Mouse (Mus musculus): Measurements from ENCODE around the gene Fam189a1.

The Fam189a1 gene

GRCm38 (mm10) chr7:65156514-65156911 lies at the start of gene Fam189a1:
Fam189a1 (minus strand) TSS chr7:65156570.
- DNase-seq (ENCODE audit: low spot score in 2 of 2): no peak

- no peak for DNase-seq (ENCODE audit: low spot score in 2 of 2)
Measured at GRCm38 (mm10) chr7:65206021-65206420, 49.7 kb upstream of the Fam189a1 start.

- no peak for DNase-seq (ENCODE audit: low spot score in 2 of 2)
Measured at GRCm38 (mm10) chr7:65202719-65203118, 46.3 kb upstream of the Fam189a1 start.

- no peak for DNase-seq (ENCODE audit: low spot score in 2 of 2)
Measured at GRCm38 (mm10) chr7:65180694-65181093, 24.3 kb upstream of the Fam189a1 start.

- DNase-seq (ENCODE audit: low spot score in 2 of 2): no peak
Measured at GRCm38 (mm10) chr7:65170762-65171161, 14.4 kb upstream of the Fam189a1 start.

- DNase-seq (ENCODE audit: low spot score in 2 of 2): no peak
Measured at GRCm38 (mm10) chr7:65157031-65158025, 958 bp upstream of the Fam189a1 start.

- DNase-seq (ENCODE audit: low spot score in 2 of 2): peak; percentile 7 to 29
Measured at GRCm38 (mm10) chr7:65155628-65156513, 499 bp downstream of the Fam189a1 start.

GRCm38 (mm10) chr7:65154576-65154975 lies 1.8 kb downstream of the Fam189a1 start:
- no peak for DNase-seq (ENCODE audit: low spot score in 2 of 2)

- no peak for DNase-seq (ENCODE audit: low spot score in 2 of 2)
Measured at GRCm38 (mm10) chr7:65153846-65154245, 2.5 kb downstream of the Fam189a1 start.

GRCm38 (mm10) chr7:65151526-65151925 lies 4.8 kb downstream of the Fam189a1 start:
- DNase-seq (ENCODE audit: low spot score in 2 of 2): no peak

GRCm38 (mm10) chr7:65149040-65149439 lies 7.3 kb downstream of the Fam189a1 start:
- DNase-seq (ENCODE audit: low spot score in 2 of 2): no peak

GRCm38 (mm10) chr7:65144881-65145280 lies 11.5 kb downstream of the Fam189a1 start:
- DNase-seq (ENCODE audit: low spot score in 2 of 2): no peak

GRCm38 (mm10) chr7:65141907-65142698 lies 14.3 kb downstream of the Fam189a1 start:
- DNase-seq (ENCODE audit: low spot score in 2 of 2): no peak

GRCm38 (mm10) chr7:65140832-65141231 lies 15.5 kb downstream of the Fam189a1 start:
- DNase-seq (ENCODE audit: low spot score in 2 of 2): no peak

GRCm38 (mm10) chr7:65140099-65140498 lies 16.3 kb downstream of the Fam189a1 start:
- DNase-seq (ENCODE audit: low spot score in 2 of 2): no peak

- DNase-seq (ENCODE audit: low spot score in 2 of 2): no peak
Measured at GRCm38 (mm10) chr7:65123766-65124165, 32.6 kb downstream of the Fam189a1 start.

GRCm38 (mm10) chr7:65116903-65117302 lies 39.5 kb downstream of the Fam189a1 start:
- DNase-seq (ENCODE audit: low spot score in 2 of 2): no peak

GRCm38 (mm10) chr7:65115366-65115765 lies 41.0 kb downstream of the Fam189a1 start:
- no peak for DNase-seq (ENCODE audit: low spot score in 2 of 2)

GRCm38 (mm10) chr7:65111664-65112063 lies 44.7 kb downstream of the Fam189a1 start:
- no peak for DNase-seq (ENCODE audit: low spot score in 2 of 2)

GRCm38 (mm10) chr7:65105566-65105965 lies 50.8 kb downstream of the Fam189a1 start:
- no peak for DNase-seq (ENCODE audit: low spot score in 2 of 2)

GRCm38 (mm10) chr7:65105097-65105467 lies 51.3 kb downstream of the Fam189a1 start:
- no peak for DNase-seq (ENCODE audit: low spot score in 2 of 2)

All from spleen, postnatal 10 days (tissue).